8 mouse cellular contexts compared by ENCODE assay signal in genomic region chr1:193208178-193208577, GRCm38 (mm10). TPM values are rescaled to one million over a fixed set of nuclear protein-coding genes. Genes with fewer than 3 reads are reported as not detected.
DNase-seq lines count a peak whose midpoint lies in the region; ATAC-seq and TF ChIP-seq lines count a peak whose summit lies in the region.

No protein-coding gene starts in this region.

- peak; percentile 19 for DNase-seq in hindbrain, postnatal 0 days (ENCODE audit: low spot score)
- DNase-seq in T-cell, adult 2 months (ENCODE audit: low spot score): peak; percentile 72
- peak; percentile 58 for DNase-seq in embryo, embryonic 11 days
- DNase-seq in kidney, adult 2 months: peak; percentile 81
- DNase-seq in liver: peak; percentile 53
- DNase-seq in right cerebral cortex, adult 18-20 months: peak; percentile 59
- peak; percentile 28 for DNase-seq in yolk sac, embryonic 10.5 days (ENCODE audit: low spot score)

- H3K4me2 ChIP-seq in hindbrain, postnatal 0 days (ENCODE audit: low read depth, low read length): no peak overlapping the region
- no peak overlapping the region for H3K4me2 ChIP-seq in hindbrain, embryonic 13.5 days

- ATAC-seq in hindbrain, postnatal 0 days: no peak
- no peak for ATAC-seq in hindbrain, embryonic 13.5 days (ENCODE audit: low FRiP score)

- H3K4me3 ChIP-seq in hindbrain, postnatal 0 days (ENCODE audit: low read length): no peak overlapping the region
- no peak overlapping the region for H3K4me3 ChIP-seq in hindbrain, embryonic 13.5 days
- H3K4me3 ChIP-seq in kidney, adult 2 months (ENCODE audit: insufficient read depth, low read depth, low read length): no peak overlapping the region

- no peak overlapping the region for H3K27ac ChIP-seq in hindbrain, postnatal 0 days
- no peak overlapping the region for H3K27ac ChIP-seq in hindbrain, embryonic 13.5 days
- no peak overlapping the region for H3K27ac ChIP-seq in kidney, adult 2 months (ENCODE audit: insufficient read depth, low read depth, low read length)

- peak; percentile 75 for TF ChIP-seq CTCF in hindbrain, postnatal 0 days (IDR thresholded peaks at IDR 0.05; ENCODE audit: low read depth)
- TF ChIP-seq CTCF in kidney, adult 2 months (conservative IDR thresholded peaks at IDR 0.05; ENCODE audit: insufficient read depth, insufficient read length, low read depth, low read length): peak; percentile 97

- H3K36me3 ChIP-seq in hindbrain, postnatal 0 days (ENCODE audit: insufficient read depth, low read length): no peaks in the 10 kb centered on the region
- H3K36me3 ChIP-seq in hindbrain, embryonic 13.5 days: no peaks in the 10 kb centered on the region
- no peaks in the 10 kb centered on the region for H3K36me3 ChIP-seq in kidney, adult 2 months (ENCODE audit: control insufficient read depth, insufficient read depth, low read length)

- WGBS in hindbrain, postnatal 0 days: 44% methylated on average over 2 of the region's 2 CpGs
- 55% methylated on average over 2 of the region's 2 CpGs for WGBS in hindbrain, embryonic 13.5 days
- 28% methylated on average over 2 of the region's 2 CpGs for WGBS in kidney, adult 2 months

- H3K4me1 ChIP-seq in hindbrain, postnatal 0 days (ENCODE audit: insufficient read depth, low read length): no peaks in the 10 kb centered on the region
- H3K4me1 ChIP-seq in hindbrain, embryonic 13.5 days (replicated peaks): no peaks in the 10 kb centered on the region
- peaks cover 7% of the 10 kb centered on the region; the same call in 1 of the 2 replicates for H3K4me1 ChIP-seq in kidney, adult 2 months (ENCODE audit: control insufficient read depth, insufficient read depth, low read length)

- no peak for TF ChIP-seq POLR2A in kidney, adult 2 months (IDR thresholded peaks at IDR 0.05; ENCODE audit: low read depth, low read length)

- H3K27me3 ChIP-seq in hindbrain, postnatal 0 days (ENCODE audit: insufficient read depth, low read length): no peaks in the 10 kb centered on the region
- H3K27me3 ChIP-seq in hindbrain, embryonic 13.5 days: no peaks in the 10 kb centered on the region
- H3K27me3 ChIP-seq in kidney, adult 2 months (replicated peaks; ENCODE audit: control insufficient read depth, insufficient read depth, low read length): no peaks in the 10 kb centered on the region

- H3K9me3 ChIP-seq in hindbrain, postnatal 0 days (ENCODE audit: low read length): no peaks in the 10 kb centered on the region
- H3K9me3 ChIP-seq in hindbrain, embryonic 13.5 days: no peaks in the 10 kb centered on the region

- no peak overlapping the region for H3K9ac ChIP-seq in hindbrain, postnatal 0 days (replicated peaks; ENCODE audit: low read length)
- no peak overlapping the region for H3K9ac ChIP-seq in hindbrain, embryonic 13.5 days

RNA-seq across cellular contexts. Expression of gene Lamb3, which starts 0.7 kb away (rescaled TPM):
- total RNA-seq in hindbrain, postnatal 0 days (2014; rRNA removed): 1.0 and 1.3 TPM in 2 replicates
- polyA plus RNA-seq in hindbrain, postnatal 0 days (2015; fragmentation: Nextera tagmentation; extraction: Ambion mirVana): 0.36 and 0.52 TPM in 2 replicates
- polyA plus RNA-seq in hindbrain, embryonic 13.5 days (2015; fragmentation: Nextera tagmentation; extraction: Ambion mirVana): 0.18 and 0.73 TPM in 2 replicates
- polyA plus RNA-seq in kidney, adult 2 months (2012; rRNA removed): 2.7 and 4.8 TPM in 2 replicates

RNA-seq across cellular contexts. Expression of gene Traf3ip3, which starts 6.7 kb away (rescaled TPM):
- total RNA-seq in hindbrain, postnatal 0 days (2014; rRNA removed): 0.78 and 1.5 TPM in 2 replicates
- 1.9 TPM in 2 replicates for polyA plus RNA-seq in hindbrain, postnatal 0 days (2015; fragmentation: Nextera tagmentation; extraction: Ambion mirVana)
- polyA plus RNA-seq in hindbrain, embryonic 13.5 days (2015; fragmentation: Nextera tagmentation; extraction: Ambion mirVana): 2.1 and 2.8 TPM in 2 replicates
- polyA plus RNA-seq in kidney, adult 2 months (2012; rRNA removed): 0.52 and 3.2 TPM in 2 replicates

RNA-seq across cellular contexts. Expression of gene A130010J15Rik, which starts 40.3 kb away (rescaled TPM):
- total RNA-seq in hindbrain, postnatal 0 days (2014; rRNA removed): 11.2 and 14.8 TPM in 2 replicates
- polyA plus RNA-seq in hindbrain, postnatal 0 days (2015; fragmentation: Nextera tagmentation; extraction: Ambion mirVana): 8.7 and 8.9 TPM in 2 replicates
- 12.9 and 13.5 TPM in 2 replicates for polyA plus RNA-seq in hindbrain, embryonic 13.5 days (2015; fragmentation: Nextera tagmentation; extraction: Ambion mirVana)
- 2.3 and 2.8 TPM in 2 replicates for polyA plus RNA-seq in kidney, adult 2 months (2012; rRNA removed)

RNA-seq across cellular contexts. Expression of gene Irf6, which starts 55.3 kb away (rescaled TPM):
- total RNA-seq in hindbrain, postnatal 0 days (2014; rRNA removed): 0.47 and 0.78 TPM in 2 replicates
- 0.44 and 0.66 TPM in 2 replicates for polyA plus RNA-seq in hindbrain, postnatal 0 days (2015; fragmentation: Nextera tagmentation; extraction: Ambion mirVana)
- 0.62 and 0.82 TPM in 2 replicates for polyA plus RNA-seq in hindbrain, embryonic 13.5 days (2015; fragmentation: Nextera tagmentation; extraction: Ambion mirVana)
- polyA plus RNA-seq in kidney, adult 2 months (2012; rRNA removed): 30.6 and 37.9 TPM in 2 replicates

RNA-seq across cellular contexts. Expression of gene Hsd11b1, which starts 55.7 kb away (rescaled TPM):
- 2.3 and 2.5 TPM in 2 replicates for total RNA-seq in hindbrain, postnatal 0 days (2014; rRNA removed)
- 2.5 and 2.7 TPM in 2 replicates for polyA plus RNA-seq in hindbrain, postnatal 0 days (2015; fragmentation: Nextera tagmentation; extraction: Ambion mirVana)
- not detected in 2 replicates for polyA plus RNA-seq in hindbrain, embryonic 13.5 days (2015; fragmentation: Nextera tagmentation; extraction: Ambion mirVana)
- 125 and 136 TPM in 2 replicates for polyA plus RNA-seq in kidney, adult 2 months (2012; rRNA removed)

Comparison
In these comparisons a context has a peak if more than half of its experiments do, and no peak if none do; other contexts are left out.
1. DNase-seq: peak in every context shown above with its lines; median percentile 81 in kidney, adult 2 months; 72 in T-cell, adult 2 months; 59 in right cerebral cortex, adult 18-20 months; 58 in embryo, embryonic 11 days; 53 in liver; 28 in yolk sac, embryonic 10.5 days; 19 in hindbrain, postnatal 0 days.